Mouse (Mus musculus) heart, postnatal 14 days (tissue): ENCODE measurements at regions not wholly inside any gene's neighbourhood (a gene's known extent, or its start where the extent isn't known, plus 50 kb on each side); places are given as distances from the start of the nearest gene placed in this dataset.
A peak's percentile ranks its signal among the peaks of the same experiment; 100 is the strongest.
"Not testable (repeated sequence)": the region's sequence is repeated elsewhere in the genome, so short reads cannot be mapped to it uniquely, and the experiment has no call there.

Source experiments
- DNase-seq, 2 experiments: peaks; one replicate each; pipeline ENCODE4 v3.0.0; 2021 to 2022
- intact Hi-C: fragments of 180-260 bp; cut with DNase I; formaldehyde crosslinking; loops from one replicate; pipeline ENCODE4 v1.15.1; 2025

DNA sequence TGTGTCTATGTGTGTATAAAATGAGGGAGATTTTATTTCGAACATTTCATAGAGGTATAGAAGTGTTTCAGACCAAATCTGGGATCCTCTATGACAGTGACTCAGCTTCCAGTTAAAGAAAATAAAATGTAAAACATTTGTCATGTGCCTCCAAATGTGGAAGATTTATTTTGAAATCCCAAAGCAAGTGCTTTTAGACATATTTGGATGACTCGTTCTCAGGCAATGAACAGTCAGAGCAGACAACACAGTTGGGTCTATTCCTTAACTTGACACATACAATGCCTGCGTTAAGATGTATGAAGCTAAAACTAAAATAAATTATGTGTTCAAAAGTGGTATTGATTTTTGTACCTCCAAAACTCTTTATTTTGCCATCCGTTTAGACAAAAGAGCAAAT is 830.4 kb upstream of the Grm7 start:
- DNase-seq: no peak
- intact Hi-C loops: no loop called here

GRCm38 (mm10) chr6:109848313-109848712 is 797.1 kb upstream of the Grm7 start:
- no peak for DNase-seq
- intact Hi-C loops: no loop called here

DNA sequence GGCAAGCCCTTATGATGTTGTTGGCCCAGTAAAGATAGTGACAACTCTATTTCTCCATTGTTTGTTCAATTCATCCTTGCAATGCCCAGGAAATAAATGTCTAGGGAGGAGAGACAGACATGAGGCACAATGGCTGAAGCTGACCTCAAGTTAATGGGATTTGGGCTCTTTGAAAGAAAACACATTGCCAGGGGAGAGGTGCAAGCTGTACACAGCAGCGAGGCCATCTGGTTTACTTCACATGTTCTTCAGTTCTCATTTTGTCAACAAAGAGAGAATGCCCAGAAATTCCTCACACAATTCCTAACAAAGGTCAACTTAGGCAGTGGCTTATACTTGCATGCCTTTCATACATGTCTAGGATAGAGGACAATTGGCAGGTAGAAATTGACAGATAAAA is 789.6 kb upstream of the Grm7 start:
- intact Hi-C loops: no loop called here
- peak; percentile 1 to 4 for DNase-seq

DNA sequence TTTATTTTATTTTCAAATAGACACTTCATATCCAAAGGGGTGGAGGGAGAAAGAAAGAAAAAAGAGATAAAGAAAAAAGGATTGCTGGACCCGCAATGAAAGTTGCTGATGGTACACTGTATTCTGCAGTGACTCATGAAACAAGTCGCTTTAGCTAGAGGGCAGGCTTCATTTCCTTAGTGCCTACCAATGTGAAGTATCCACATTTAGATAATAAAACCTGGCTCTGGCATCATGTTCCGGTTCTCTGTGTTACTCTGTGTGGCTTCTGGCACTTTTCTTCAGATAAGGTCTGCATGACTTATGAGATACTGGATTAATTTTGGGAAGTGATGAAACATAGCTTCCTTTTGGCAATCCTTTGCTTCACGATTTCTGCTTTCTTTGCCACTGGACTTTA is 782.0 kb upstream of the Grm7 start:
- intact Hi-C loops: no loop called here
- DNase-seq: no peak

DNA sequence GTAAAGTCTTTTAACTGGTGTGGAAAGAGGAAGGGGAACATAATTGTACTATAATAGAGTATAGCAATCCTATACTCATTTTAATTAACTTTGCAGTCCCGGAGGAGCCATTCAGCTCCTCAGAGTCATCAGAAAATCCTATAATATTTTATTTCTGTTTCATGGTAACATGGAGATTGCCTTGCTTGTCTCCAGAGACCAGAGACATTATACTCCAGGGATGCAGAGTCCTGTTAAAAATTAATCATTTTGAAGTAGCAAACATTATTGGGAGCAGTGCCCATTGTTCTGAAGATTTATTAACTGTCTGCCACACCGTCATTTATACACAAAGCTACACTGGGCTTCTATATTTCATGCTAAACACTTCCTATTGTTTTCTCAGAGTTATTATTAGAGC is 771.2 kb upstream of the Grm7 start:
- intact Hi-C loops: no loop called here
- no peak for DNase-seq

GRCm38 (mm10) chr6:109874625-109875040 is 770.7 kb upstream of the Grm7 start:
- peak; percentile 2 to 12 for DNase-seq
- intact Hi-C loops: no loop called here

- intact Hi-C loops, DNase-seq: not testable (repeated sequence)
Measured at GRCm38 (mm10) chr6:109875548-109875947, 769.8 kb upstream of the Grm7 start.

DNA sequence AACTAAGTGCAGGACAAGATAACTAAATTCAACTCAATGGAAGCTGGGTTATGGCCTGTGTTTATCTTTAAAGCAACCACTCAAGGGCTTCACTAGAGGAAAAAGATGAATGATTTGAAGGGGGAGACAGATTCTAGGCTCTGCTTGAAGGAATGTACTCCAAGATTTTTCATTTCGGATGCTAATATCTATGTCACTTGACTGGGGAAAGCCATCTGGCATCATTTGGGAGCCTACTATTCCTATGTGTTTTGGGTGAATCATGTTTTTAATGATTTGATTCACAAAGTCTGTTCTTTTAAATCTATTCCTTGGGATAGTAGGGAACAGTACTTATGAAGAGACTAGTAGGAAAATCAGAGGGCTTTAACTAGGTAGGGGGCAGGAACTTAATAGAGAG is 766.2 kb upstream of the Grm7 start:
- no peak for DNase-seq
- intact Hi-C loops: no loop called here

DNA sequence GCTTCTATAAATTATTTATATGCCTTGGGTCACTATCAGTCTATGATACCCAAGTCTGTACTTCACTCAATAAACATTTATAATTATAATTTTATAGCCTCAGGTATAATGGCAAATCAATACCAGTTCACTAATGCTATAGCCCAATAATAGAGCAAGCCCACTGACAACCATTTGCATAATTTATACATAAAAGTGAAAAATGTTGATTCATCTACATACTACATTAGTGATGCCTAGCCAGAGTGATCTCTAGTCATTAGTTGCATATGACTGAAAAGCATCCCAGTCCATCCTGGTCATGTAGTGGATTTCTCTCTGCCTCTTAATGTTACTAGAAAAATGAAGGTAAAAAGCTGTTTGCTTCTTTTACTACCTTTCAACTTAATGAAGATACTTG is 721.6 kb upstream of the Grm7 start:
- no peak for DNase-seq
- intact Hi-C loops: no loop called here

DNA sequence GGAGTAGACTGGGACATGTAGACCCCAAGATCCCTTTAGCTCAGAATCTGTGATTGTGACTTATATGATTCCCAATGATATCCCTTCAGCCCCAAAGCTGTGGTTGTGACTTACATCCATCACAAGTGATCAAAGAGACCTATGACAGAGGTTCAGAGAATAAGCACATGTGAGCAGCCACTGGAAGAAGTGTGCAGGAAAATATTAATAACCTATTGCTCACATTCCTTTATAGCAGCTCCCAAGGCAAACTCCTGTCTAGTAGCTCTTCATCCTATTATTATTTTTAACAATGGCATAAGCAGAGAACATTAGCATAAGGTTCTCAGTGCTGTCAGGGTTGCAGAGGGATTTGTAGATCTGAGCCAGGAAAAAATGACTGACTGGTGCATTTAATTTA is 696.9 kb upstream of the Grm7 start:
- DNase-seq: no peak
- intact Hi-C loops: no loop called here

- intact Hi-C loops: no loop called here
- no peak for DNase-seq
Measured at GRCm38 (mm10) chr6:109948928-109949327, 696.5 kb upstream of the Grm7 start.

DNA sequence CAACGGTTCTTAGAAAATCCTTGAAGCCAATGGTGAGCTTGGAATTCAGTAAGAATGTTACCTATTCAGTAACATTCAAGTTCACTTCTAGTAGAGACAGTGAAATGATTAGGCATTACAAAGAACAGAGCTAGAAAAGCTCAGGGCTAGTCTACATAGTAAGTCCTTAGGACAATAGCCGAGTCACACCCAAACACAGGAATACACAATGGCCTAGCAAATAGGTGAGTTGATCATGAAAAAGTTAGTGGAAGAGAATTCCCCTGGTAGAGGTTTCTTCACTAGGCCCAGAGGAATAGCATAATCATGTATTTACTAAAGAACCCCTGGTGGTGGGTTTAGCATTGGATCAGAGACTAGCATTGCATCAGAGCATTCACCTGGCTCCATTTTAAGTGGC is 687.5 kb upstream of the Grm7 start:
- DNase-seq, intact Hi-C loops: not testable (repeated sequence)
